Mouse (Mus musculus) C2C12 (cell line): ENCODE measurements around the gene Hes2. TPM values are rescaled to one million over a fixed set of nuclear protein-coding genes. Genes with fewer than 3 reads are reported as not detected.

ENCODE experiments used
- H3K27me3 ChIP-seq: one replicate; pipeline ENCODE4 v1.6.1; 2011; ENCODE audit not compliant: control insufficient read depth, insufficient read depth, insufficient read length
- H3K36me3 ChIP-seq: one replicate; pipeline ENCODE4 v1.6.1; 2011; ENCODE audit not compliant: control insufficient read depth, insufficient read depth
- H3K4me3 ChIP-seq: one replicate; pipeline ENCODE4 v1.5.1; 2011; ENCODE audit warnings: mild to moderate bottlenecking, control low read depth; ENCODE audit not compliant: poor library complexity, insufficient read depth, severe bottlenecking
- H3K79me2 ChIP-seq: one replicate; pipeline ENCODE4 v1.6.1; 2011; ENCODE audit not compliant: control insufficient read depth, insufficient read depth
- H3K79me3 ChIP-seq: one replicate; pipeline ENCODE4 v1.6.1; 2011; ENCODE audit warnings: low read depth, control low read depth
- H3ac ChIP-seq: one replicate; pipeline ENCODE3; 2011; ENCODE audit warnings: low read depth; ENCODE audit not compliant: control insufficient read depth, insufficient read length
- CEBPB ChIP-seq: IDR thresholded peaks from one replicate; pipeline ENCODE4 v1.6.1; 2011; ENCODE audit warnings: low read depth, mild to moderate bottlenecking, control low read depth, moderate library complexity
- CTCF ChIP-seq: IDR thresholded peaks from one replicate; pipeline ENCODE4 v1.5.1; 2011; ENCODE audit not compliant: control insufficient read depth, insufficient read depth, insufficient read length
- FOSL1 ChIP-seq: IDR thresholded peaks from one replicate; pipeline ENCODE4 v1.8.0; 2011; ENCODE audit warnings: mild to moderate bottlenecking, low read length; ENCODE audit not compliant: poor library complexity, insufficient read depth, severe bottlenecking
- MAX ChIP-seq: IDR thresholded peaks from one replicate; pipeline ENCODE4 v1.6.1; 2011; ENCODE audit warnings: mild to moderate bottlenecking, control low read depth
- MYOD1 ChIP-seq: IDR thresholded peaks from one replicate; pipeline ENCODE4 v1.6.1; 2011; ENCODE audit warnings: low read depth; ENCODE audit not compliant: control insufficient read depth, insufficient read length
- MYOG ChIP-seq: IDR thresholded peaks from one replicate; pipeline ENCODE4 v1.6.1; 2011; ENCODE audit not compliant: control insufficient read depth, insufficient read length; ENCODE audit errors: extremely low read depth
- USF1 ChIP-seq: IDR thresholded peaks from one replicate; pipeline ENCODE4 v1.6.1; 2011; ENCODE audit warnings: low read depth, mild to moderate bottlenecking, control low read depth, moderate library complexity
- polyA plus RNA-seq: library from polyadenylated mRNA; unstranded; fragments of >200 nt; fragmentation: generic; extraction: Trizol; gene quantifications from one replicate; pipeline ENCODE4 v1.2.1, GENCODE M21; 2012; ENCODE audit warnings: missing spikeins

Hes2 gene
- polyA plus RNA-seq, 1 experiment: not detected

- Histone ChIP-seq H3K79me3 (peaks cover 38% of the 10 kb centered on the region), H3ac (no peak overlapping the region), H3K79me2 (peaks cover 67% of the 10 kb centered on the region), H3K27me3 (no peaks in the 10 kb centered on the region), H3K4me3 (no peak overlapping the region), H3K36me3 (peaks cover 25% of the 10 kb centered on the region)
- TF ChIP-seq USF1: no peak
- TF ChIP-seq CEBPB: no peak
- TF ChIP-seq MAX: no peak
- no peak for TF ChIP-seq MYOD1
- TF ChIP-seq CTCF: no peak
- TF ChIP-seq FOSL1: no peak
- no peak for TF ChIP-seq MYOG
These were observed 51.0 kb downstream of the Hes2 start for GRCm38 (mm10) chr4:152209623-152210022.

Other genes with a start within 250 kb of the Hes2 start
- gene Dnajc11, start 225.2 kb upstream of the Hes2 start, polyA plus RNA-seq: 61.5 TPM
- gene Thap3, start 169.9 kb upstream of the Hes2 start, polyA plus RNA-seq: 32.8 TPM
- 18.8 TPM for gene Phf13, start 162.6 kb upstream of the Hes2 start, polyA plus RNA-seq
- gene Klhl21, start 150.1 kb upstream of the Hes2 start, polyA plus RNA-seq: 36.2 TPM
- gene Zbtb48, start 131.2 kb upstream of the Hes2 start, polyA plus RNA-seq: 8.6 TPM
- gene Tas1r1, start 120.3 kb upstream of the Hes2 start, polyA plus RNA-seq: 0.27 TPM
- 39.7 TPM for gene Nol9, start 119.5 kb upstream of the Hes2 start, polyA plus RNA-seq
- 17.5 TPM for gene Plekhg5, start 86.4 kb upstream of the Hes2 start, polyA plus RNA-seq
- gene Tnfrsf25, start 42.9 kb upstream of the Hes2 start, polyA plus RNA-seq: 0.95 TPM
- gene Espn, start 6.5 kb upstream of the Hes2 start, polyA plus RNA-seq: 0.97 TPM
- 344 TPM for gene Acot7, start 19.3 kb downstream of the Hes2 start, polyA plus RNA-seq
- gene Gpr153, start 115.4 kb downstream of the Hes2 start, polyA plus RNA-seq: 5.4 TPM
- not detected for gene Hes3, start 132.8 kb downstream of the Hes2 start, polyA plus RNA-seq
- 34.1 TPM for gene Icmt, start 138.4 kb downstream of the Hes2 start, polyA plus RNA-seq
- 0.23 TPM for gene Rnf207, start 160.1 kb downstream of the Hes2 start, polyA plus RNA-seq
- gene Rpl22, start 166.9 kb downstream of the Hes2 start, polyA plus RNA-seq: 1,836 TPM
- 0.22 TPM for gene Chd5, start 179.8 kb downstream of the Hes2 start, polyA plus RNA-seq